Mouse (Mus musculus) limb, embryonic 12.5 days (tissue): ENCODE results near the gene Dock4. TPM values are rescaled to one million over a fixed set of nuclear protein-coding genes. Genes with fewer than 3 reads are reported as not detected.
"Not testable (repeated sequence)": the region's sequence is repeated elsewhere in the genome, so short reads cannot be mapped to it uniquely, and the experiment has no call there.

Experiments
- ATAC-seq: fragments of 200-750 bp; cut with Nextera tagmentation; 2 replicates; pipeline ENCODE4 v1.8.0; 2017; ENCODE audit warnings: low read depth, moderate TSS enrichment; ENCODE audit not compliant: insufficient number of reproducible peaks, insufficient read depth, low FRiP score, low TSS enrichment
- H3K27ac ChIP-seq: fragments of 300-500 bp; sonication (generic); 2 replicates; pipeline ENCODE4 v1.5.1; 2016; ENCODE audit warnings: mild to moderate bottlenecking, moderate library complexity
- H3K27me3 ChIP-seq: fragments of 300-500 bp; sonication (generic); 2 replicates; pipeline ENCODE4 v1.6.1; 2016; ENCODE audit warnings: mild to moderate bottlenecking, moderate library complexity
- H3K36me3 ChIP-seq: fragments of 300-500 bp; sonication (generic); 2 replicates; pipeline ENCODE4 v1.6.1; 2016; ENCODE audit warnings: mild to moderate bottlenecking, moderate library complexity
- H3K4me1 ChIP-seq: fragments of 300-500 bp; sonication (generic); replicated peaks from 2 replicates; pipeline ENCODE4 v1.6.1; 2016
- H3K4me2 ChIP-seq: fragments of 300-500 bp; sonication (generic); 2 replicates; pipeline ENCODE4 v1.6.1; 2016; ENCODE audit warnings: mild to moderate bottlenecking, moderate library complexity
- H3K4me3 ChIP-seq: fragments of 300-500 bp; sonication (generic); replicated peaks from 2 replicates; pipeline ENCODE4 v1.5.1; 2016; ENCODE audit warnings: mild to moderate bottlenecking
- H3K9ac ChIP-seq: fragments of 300-500 bp; sonication (generic); replicated peaks from 2 replicates; pipeline ENCODE4 v1.6.1; 2016; ENCODE audit warnings: mild to moderate bottlenecking, moderate library complexity
- H3K9me3 ChIP-seq: fragments of 300-500 bp; sonication (generic); 2 replicates; pipeline ENCODE4 v1.6.1; 2016; ENCODE audit warnings: mild to moderate bottlenecking, moderate library complexity
- WGBS: fragments of 180-500 bp; shearing (Covaris S2); methylation state at CpG from one replicate; pipeline ENCODE4 v1.1.7; 2016; 5-methylcytosine and 5-hydroxymethylcytosine counted together
- polyA plus RNA-seq: library from polyadenylated mRNA; unstranded; fragments of >200 nt; fragmentation: Nextera tagmentation; extraction: Ambion mirVana; gene quantifications from 2 replicates; pipeline ENCODE4 v1.2.1, GENCODE M21; 2016

The Dock4 gene
- polyA plus RNA-seq, 1 experiment from 2014 or later: 24.9 TPM

DNA sequence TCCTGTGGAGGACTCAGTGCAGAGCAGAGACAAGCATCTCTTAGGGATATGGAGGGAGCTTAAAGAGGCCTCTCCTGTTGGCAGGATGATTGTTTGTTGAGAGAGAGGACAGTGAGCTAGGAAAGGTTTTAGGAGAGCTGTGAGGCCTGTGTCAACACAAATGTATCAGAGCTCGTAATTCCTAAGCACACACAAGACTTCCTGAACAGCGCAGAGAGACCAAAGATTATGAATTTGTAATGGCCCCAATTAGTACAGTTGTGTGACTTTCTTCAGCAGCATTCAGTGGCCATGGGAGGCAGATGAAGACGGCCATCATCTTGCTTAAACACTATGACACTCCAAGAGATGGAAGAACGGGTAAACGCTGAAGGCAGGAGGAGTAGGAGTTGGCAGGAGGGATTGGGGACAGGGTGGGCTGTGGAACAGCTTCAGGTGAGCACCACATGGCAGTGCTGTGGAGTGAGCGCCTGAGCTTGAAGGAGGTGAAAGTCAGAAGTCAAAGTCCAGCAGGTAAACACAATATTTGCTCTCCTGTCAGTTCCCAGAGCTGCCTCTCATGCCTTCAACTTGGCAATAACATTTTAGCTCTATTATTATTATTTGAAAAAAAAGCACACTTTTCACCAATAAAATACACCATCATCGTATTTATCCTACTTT is 409.1 kb downstream of the Dock4 start:
- WGBS: 88% methylated on average over 7 of the region's 7 CpGs
- ATAC-seq: no peak

GRCm38 (mm10) chr12:40857466-40857865 is 411.7 kb downstream of the Dock4 start:
- WGBS: 96% methylated on average over 7 of the region's 7 CpGs
- no peak for ATAC-seq
- H3K9ac ChIP-seq: no peak overlapping the region

More for the DNA sequence above, 409.1 kb downstream of the Dock4 start:
- Histone ChIP-seq H3K9me3 (no peaks in the 10 kb centered on the region), H3K27me3 (no peaks in the 10 kb centered on the region), H3K9ac (no peak overlapping the region), H3K4me3 (no peak overlapping the region), H3K36me3 (no peaks in the 10 kb centered on the region), H3K27ac (no peak overlapping the region), H3K4me2 (no peak overlapping the region), H3K4me1 (no peaks in the 10 kb centered on the region)

GRCm38 (mm10) chr12:40858763-40859162 is 413.0 kb downstream of the Dock4 start:
- WGBS: 73% methylated on average over 6 of the region's 7 CpGs
- not testable (repeated sequence) for H3K36me3 ChIP-seq, ATAC-seq

More at GRCm38 (mm10) chr12:40857466-40857865, 411.7 kb downstream of the Dock4 start:
- no peak overlapping the region for H3K27ac ChIP-seq
- H3K4me1 ChIP-seq: no peaks in the 10 kb centered on the region
- H3K36me3 ChIP-seq: no peaks in the 10 kb centered on the region
- H3K4me2 ChIP-seq: no peak overlapping the region
- H3K4me3 ChIP-seq: no peak overlapping the region
- H3K9me3 ChIP-seq: no peaks in the 10 kb centered on the region
- no peaks in the 10 kb centered on the region for H3K27me3 ChIP-seq

GRCm38 (mm10) chr12:40870387-40870786 is 424.6 kb downstream of the Dock4 start:
- Histone ChIP-seq H3K9me3 (peaks cover 15% of the 10 kb centered on the region), H3K9ac (no peak overlapping the region), H3K4me1 (peaks cover 8% of the 10 kb centered on the region; the same call in 1 of the 2 replicates), H3K36me3 (no peaks in the 10 kb centered on the region), H3K27me3 (no peaks in the 10 kb centered on the region), H3K4me2 (no peak overlapping the region), H3K4me3 (no peak overlapping the region), H3K27ac (no peak overlapping the region)
- no peak for ATAC-seq
- 92% methylated on average over 5 of the region's 5 CpGs for WGBS

More at GRCm38 (mm10) chr12:40858763-40859162, 413.0 kb downstream of the Dock4 start:
- H3K27me3 ChIP-seq, H3K9me3 ChIP-seq, H3K4me3 ChIP-seq, H3K4me1 ChIP-seq, H3K27ac ChIP-seq, H3K9ac ChIP-seq, H3K4me2 ChIP-seq: not testable (repeated sequence)

DNA sequence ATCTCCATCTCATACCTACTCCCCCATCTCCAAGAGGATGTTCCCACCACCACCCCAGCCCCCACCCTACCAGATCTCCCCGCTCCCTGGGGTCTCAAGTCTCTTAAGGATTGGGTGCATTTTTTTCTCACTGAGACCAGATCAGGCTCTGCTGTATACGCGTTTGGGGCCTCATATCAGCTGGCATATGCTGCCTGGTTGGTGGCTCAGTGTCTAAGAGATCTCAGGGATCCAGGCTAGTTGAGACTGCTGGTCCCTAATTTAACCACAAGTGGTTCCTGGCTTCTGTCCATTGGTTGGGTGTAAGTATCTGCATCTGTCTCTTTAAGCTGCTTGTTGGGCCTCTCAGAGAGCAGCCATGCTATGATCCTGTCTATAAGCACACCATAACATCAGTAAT is 427.0 kb downstream of the Dock4 start:
- Histone ChIP-seq H3K27ac (no peak overlapping the region), H3K27me3 (no peaks in the 10 kb centered on the region), H3K4me3 (no peak overlapping the region), H3K4me1 (peaks cover 8% of the 10 kb centered on the region; the same call in 1 of the 2 replicates), H3K36me3 (no peaks in the 10 kb centered on the region), H3K9ac (no peak overlapping the region), H3K9me3 (peaks cover 15% of the 10 kb centered on the region), H3K4me2 (no peak overlapping the region)
- ATAC-seq: no peak
- WGBS: 91% methylated on average over 3 of the region's 3 CpGs

DNA sequence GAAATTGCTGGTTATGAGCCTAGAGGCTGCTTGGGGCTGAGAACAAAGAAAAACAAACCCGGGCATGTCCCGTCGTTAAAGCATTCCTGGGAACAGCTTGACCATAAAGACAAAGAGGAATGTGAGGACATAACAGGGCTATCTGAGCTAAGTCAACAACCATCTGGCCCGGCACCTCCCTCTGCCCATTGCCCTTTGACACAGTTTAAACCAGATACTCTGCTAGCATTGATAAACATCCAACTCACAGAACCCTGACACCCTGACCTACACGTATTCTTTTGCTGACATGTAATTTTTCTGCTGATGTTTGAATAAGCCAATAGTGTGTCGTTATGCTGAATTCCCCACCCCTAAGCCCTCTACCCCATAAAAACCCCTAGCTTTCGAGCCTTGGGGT is 427.5 kb downstream of the Dock4 start:
- H3K4me3 ChIP-seq, H3K36me3 ChIP-seq, H3K4me1 ChIP-seq, H3K9ac ChIP-seq, H3K27ac ChIP-seq, ATAC-seq, H3K4me2 ChIP-seq, H3K27me3 ChIP-seq: not testable (repeated sequence)
- 84% methylated on average over 7 of the region's 7 CpGs for WGBS
- peaks cover 15% of the 10 kb centered on the region for H3K9me3 ChIP-seq

DNA sequence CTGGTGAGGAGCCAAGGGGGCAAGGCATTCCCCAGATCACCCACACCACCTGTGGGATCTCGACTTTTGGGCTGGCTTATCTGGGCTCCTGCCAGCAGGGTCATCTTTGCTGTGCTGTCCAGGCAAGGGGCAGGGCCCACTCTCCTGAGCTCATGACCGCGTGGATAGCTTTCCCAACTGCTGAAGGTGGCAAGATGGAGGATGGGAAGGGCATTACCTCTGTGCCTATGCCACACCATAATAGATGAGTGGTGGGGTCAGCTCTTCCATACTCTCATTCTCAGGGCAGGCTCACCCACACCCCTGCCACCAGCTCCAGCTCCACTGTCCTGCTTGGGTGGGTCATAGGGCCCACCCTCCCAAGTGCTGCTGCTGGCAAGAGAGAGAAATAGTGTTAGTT is 439.2 kb downstream of the Dock4 start:
- no peak overlapping the region for H3K4me3 ChIP-seq
- no peaks in the 10 kb centered on the region for H3K36me3 ChIP-seq
- ATAC-seq: no peak; the same call in 1 of the 2 replicates
- 0 out of 2 replicates have a peak, but pooled peaks cover 5% of the 10 kb centered on the region for H3K4me1 ChIP-seq
- H3K9me3 ChIP-seq: no peaks in the 10 kb centered on the region
- no peaks in the 10 kb centered on the region for H3K27me3 ChIP-seq
- no peak overlapping the region for H3K9ac ChIP-seq
- H3K4me2 ChIP-seq: no peak overlapping the region
- no peak overlapping the region for H3K27ac ChIP-seq
- WGBS: 83% methylated on average over 3 of the region's 3 CpGs

DNA sequence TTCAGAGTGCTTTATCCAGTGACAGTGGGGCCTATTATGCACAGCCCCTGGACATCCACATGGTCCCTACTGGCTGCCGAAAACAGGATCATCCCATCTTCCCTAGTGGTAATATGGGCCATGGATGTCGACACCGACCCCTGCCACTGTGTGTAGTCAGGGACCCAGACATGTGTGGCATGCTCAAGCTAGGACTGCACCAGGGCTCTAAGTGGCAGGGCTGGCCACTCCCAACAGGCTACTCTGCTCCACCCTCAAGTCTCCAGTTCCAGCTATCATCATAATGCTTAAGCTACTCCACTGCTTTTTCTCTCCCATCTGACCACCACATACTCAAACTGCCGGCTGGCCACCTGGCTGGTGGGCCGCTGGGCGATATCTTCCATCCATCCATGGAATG is 439.6 kb downstream of the Dock4 start:
- ATAC-seq: no peak
- 93% methylated on average over 6 of the region's 6 CpGs for WGBS
- no peaks in the 10 kb centered on the region for H3K9me3 ChIP-seq
- H3K4me1 ChIP-seq: 0 out of 2 replicates have a peak, but pooled peaks cover 5% of the 10 kb centered on the region
- no peak overlapping the region for H3K4me2 ChIP-seq
- H3K4me3 ChIP-seq: no peak overlapping the region
- no peaks in the 10 kb centered on the region for H3K27me3 ChIP-seq
- no peak overlapping the region for H3K27ac ChIP-seq
- no peaks in the 10 kb centered on the region for H3K36me3 ChIP-seq
- H3K9ac ChIP-seq: no peak overlapping the region

DNA sequence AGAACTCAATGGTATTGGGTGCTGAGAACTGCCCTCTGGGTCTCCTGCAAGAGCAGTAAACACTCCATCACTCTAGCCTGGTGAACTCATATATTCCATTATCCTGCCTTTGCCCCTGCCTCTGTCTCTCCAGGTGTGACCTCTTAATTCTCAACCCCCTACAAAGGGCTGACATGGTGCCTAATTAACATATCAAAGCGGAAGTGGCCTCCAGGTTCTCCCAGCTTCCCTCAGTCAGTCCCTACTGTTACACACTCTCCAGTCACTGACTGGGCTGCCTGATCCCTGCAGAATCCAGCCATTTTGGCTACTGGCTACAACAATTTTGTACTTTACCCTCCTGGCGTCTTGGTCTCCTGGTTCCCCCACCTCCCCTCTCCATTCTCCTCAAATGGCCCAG is 441.7 kb downstream of the Dock4 start:
- H3K9me3 ChIP-seq: no peaks in the 10 kb centered on the region
- no peaks in the 10 kb centered on the region for H3K36me3 ChIP-seq
- 72% methylated on average over 2 of the region's 2 CpGs for WGBS
- 0 out of 2 replicates have a peak overlapping the region, but pooled peaks have one; percentile 12 for H3K27ac ChIP-seq
- ATAC-seq: no peak
- H3K27me3 ChIP-seq: no peaks in the 10 kb centered on the region
- no peak overlapping the region for H3K9ac ChIP-seq
- H3K4me1 ChIP-seq: 0 out of 2 replicates have a peak, but pooled peaks cover 5% of the 10 kb centered on the region
- H3K4me2 ChIP-seq: no peak overlapping the region
- no peak overlapping the region for H3K4me3 ChIP-seq

GRCm38 (mm10) chr12:40888261-40888791 is 442.6 kb downstream of the Dock4 start:
- no peaks in the 10 kb centered on the region for H3K9me3 ChIP-seq
- no peak overlapping the region for H3K27ac ChIP-seq
- whole genome bisulfite sequencing: 38% methylated on average over 2 of the region's 2 CpGs
- no peak overlapping the region for H3K9ac ChIP-seq
- 0 out of 2 replicates have a peak, but pooled peaks cover 5% of the 10 kb centered on the region for H3K4me1 ChIP-seq
- H3K4me2 ChIP-seq: no peak overlapping the region
- no peak overlapping the region for H3K4me3 ChIP-seq
- ATAC-seq: no peak; the same call in 1 of the 2 replicates
- no peaks in the 10 kb centered on the region for H3K36me3 ChIP-seq
- H3K27me3 ChIP-seq: no peaks in the 10 kb centered on the region

DNA sequence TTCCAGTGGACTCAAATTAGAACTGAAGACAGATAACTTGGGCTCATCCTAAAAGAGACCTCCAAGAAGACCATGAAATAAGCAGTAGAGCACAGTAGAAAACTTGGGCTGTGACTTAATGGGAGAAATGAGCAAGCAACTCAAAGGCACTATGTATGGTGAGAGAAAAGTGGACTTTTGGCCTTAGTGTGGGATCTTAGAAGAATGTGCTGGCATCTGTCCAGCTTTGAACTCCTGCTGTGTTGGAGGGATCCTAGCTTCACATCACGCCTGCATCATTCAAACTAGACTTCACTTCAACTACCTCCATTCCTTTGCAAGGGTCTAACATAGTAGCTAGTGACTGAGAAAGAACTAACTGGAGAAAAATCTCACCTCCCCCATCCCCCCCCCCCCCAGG is 443.1 kb downstream of the Dock4 start:
- WGBS: 58% methylated on average over 1 of the region's 1 CpGs
- H3K27me3 ChIP-seq: no peaks in the 10 kb centered on the region
- H3K9ac ChIP-seq: no peak overlapping the region
- no peak for ATAC-seq
- H3K4me1 ChIP-seq: peaks cover 5% of the 10 kb centered on the region; the same call in 1 of the 2 replicates
- H3K36me3 ChIP-seq: no peaks in the 10 kb centered on the region
- H3K4me3 ChIP-seq: no peak overlapping the region
- H3K27ac ChIP-seq: no peak overlapping the region
- no peak overlapping the region for H3K4me2 ChIP-seq
- H3K9me3 ChIP-seq: no peaks in the 10 kb centered on the region
